Mouse (Mus musculus): ENCODE measurements around the gene Gm10563. TPM values are rescaled to one million over a fixed set of nuclear protein-coding genes. Genes with fewer than 3 reads are reported as not detected.

Gene Gm10563
- not detected in 2 replicates for polyA plus RNA-seq (2015; fragmentation: Nextera tagmentation; extraction: Ambion mirVana)

DNA sequence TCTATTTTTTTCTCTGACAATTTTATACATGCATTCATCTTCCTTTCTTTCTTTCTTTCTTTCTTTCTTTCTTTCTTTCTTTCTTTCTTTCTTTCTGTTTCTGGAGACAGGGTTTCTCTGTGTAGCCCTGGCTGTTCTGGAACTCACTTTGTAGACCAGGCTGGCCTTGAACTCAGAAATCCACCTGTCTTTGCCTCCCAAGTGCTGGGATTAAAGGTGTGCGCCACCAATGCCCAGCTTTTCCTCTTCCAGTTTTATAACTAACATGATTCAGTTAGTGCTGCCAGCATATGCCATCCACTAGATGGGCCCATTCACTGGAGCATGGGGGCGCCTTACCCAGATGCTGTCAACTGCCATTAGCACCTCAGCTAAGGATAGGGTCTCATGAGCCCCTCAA lies at the start of gene Gm10563:
Gene Gm10563, minus strand, starts transcription at position 101 of the 400 bp plus-strand sequence.

DNA sequence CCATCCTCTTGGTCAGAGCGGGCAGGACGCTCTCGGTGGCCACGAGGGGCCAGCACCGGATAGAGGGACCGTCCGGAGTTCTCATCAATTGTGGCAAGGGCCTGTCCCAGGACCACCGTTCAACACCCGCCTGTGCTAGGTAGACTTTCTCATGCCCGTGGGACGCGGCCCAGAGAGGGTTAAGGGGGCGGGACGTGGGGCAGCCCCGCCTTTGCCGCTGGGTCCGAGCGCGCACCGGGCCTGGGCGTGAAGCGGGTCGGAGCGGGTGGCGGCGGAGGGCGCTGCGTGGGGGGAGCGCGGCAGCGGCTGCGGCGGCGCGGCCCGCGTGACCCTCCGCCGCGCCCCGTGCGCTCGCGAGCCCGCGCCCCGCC lies 48.9 kb upstream of the Gm10563 start, which contains the start of gene Fndc10:
Gene Fndc10, plus strand, starts transcription at position 232 of the 371 bp plus-strand sequence.

DNA sequence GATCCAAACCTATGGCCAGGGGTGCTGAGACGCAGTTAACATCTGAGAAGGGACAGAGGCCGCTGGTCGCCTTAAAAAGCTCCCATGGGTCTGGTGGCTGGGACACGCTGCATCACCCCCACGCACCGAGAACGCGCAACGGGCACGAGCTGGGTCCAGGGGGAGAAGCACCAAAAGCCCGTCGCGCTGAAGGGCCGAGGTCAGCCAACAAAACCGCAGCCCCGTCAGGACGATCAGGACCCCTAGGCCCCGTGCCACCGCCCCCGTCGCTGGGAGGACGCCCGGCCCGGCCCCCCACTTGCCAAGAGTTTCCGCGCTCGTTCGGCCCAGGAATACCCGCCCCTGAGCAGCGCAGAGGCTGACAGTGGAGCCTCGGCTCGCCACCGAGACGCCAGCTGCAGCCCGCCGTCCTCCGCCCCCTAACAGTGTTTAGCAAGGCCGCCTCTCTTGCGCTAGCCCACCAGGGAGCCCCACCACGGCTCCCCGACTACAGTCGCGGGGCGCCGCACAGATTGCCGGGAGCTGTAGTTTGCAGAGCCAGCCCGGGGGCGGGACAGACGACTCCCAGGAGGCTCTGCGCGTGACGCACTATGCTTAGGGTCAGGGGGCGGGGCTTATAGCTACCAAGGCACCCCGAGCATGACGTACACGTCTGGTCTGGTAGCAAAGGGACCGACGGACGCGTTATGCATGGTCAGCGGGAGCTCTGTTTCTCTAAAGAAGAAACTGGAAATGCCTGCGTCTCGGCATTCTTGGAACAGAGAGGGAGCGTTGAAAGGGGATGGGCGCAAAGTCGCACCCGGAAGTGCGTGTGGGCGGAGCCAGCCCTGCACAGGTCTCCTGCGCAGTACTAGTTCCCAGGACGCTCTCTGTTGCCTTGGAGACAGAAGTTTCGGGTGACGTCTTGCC lies 23.7 kb upstream of the Gm10563 start, which contains the start of gene Mib2:
Gene Mib2, minus strand, starts transcription at position 510 of the 909 bp plus-strand sequence.

DNA sequence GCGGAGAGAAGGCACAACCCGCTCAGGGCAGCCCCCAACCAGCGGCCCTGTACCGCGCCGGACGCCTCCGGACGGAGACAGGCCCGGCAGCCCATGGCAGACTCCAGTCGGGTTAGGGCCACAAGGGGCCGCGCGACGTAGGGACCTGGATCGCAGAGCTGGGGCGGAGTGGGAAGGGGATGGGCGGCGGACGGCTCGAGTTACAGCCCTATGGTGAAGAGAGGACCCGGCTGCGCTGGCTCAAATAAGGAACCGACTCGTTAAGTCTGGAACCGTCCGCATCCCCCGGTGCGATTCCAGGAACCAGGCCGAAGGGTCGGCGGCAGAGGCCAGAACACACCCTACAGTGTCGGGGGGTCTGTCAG lies 7.9 kb upstream of the Gm10563 start, which contains the start of gene Mmp23:
Gene Mmp23, minus strand, starts transcription at position 299 of the 365 bp plus-strand sequence.

DNA sequence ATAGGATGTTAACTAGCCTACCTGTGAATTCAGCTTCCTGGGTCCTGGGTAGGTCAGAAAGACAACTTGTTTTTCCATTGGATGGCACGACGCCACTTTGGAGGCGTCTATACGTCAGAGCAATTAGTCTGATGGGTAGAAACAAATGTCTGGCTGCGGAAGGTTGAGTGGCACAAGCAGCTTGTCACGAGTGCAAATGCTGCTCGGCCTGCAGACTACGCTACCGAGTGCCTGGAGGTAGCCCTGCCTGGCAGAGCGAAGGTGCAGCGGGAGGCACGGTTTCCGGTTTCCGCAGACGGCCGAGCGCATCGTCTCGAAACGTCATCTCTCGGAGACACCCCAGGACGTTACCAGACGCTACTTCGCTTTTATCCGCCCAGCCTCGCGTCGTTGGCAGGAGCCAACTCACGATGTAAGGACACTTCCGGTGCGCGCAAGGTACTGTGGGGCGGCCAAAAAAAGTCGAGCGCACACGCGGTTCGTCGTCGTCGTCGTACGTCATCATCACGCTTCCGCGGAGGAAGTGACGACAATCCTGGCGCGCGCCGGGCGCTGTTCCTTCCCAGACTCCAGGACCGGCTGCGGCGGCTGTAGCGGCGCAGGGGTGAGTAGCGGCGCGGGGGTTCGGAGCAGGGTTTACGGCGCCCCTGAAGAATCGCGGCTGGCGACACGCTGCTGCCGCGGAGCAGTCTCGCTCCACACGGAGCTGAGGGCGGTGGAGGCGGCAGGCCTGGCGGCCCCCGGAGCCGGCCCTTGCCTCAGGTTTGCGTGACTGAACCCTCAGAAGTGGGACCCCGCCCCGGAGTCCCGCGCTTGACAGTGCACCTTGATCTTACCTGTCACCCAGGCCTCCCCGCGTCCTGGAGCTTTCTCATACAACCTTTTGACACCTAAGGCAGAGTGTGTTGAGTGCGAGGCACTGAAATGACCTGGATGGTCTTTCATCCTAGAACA lies 20.6 kb downstream of the Gm10563 start, which contains the start of gene Cdk11b:
Gene Cdk11b, plus strand, starts transcription at position 517 of the 954 bp plus-strand sequence.

DNA sequence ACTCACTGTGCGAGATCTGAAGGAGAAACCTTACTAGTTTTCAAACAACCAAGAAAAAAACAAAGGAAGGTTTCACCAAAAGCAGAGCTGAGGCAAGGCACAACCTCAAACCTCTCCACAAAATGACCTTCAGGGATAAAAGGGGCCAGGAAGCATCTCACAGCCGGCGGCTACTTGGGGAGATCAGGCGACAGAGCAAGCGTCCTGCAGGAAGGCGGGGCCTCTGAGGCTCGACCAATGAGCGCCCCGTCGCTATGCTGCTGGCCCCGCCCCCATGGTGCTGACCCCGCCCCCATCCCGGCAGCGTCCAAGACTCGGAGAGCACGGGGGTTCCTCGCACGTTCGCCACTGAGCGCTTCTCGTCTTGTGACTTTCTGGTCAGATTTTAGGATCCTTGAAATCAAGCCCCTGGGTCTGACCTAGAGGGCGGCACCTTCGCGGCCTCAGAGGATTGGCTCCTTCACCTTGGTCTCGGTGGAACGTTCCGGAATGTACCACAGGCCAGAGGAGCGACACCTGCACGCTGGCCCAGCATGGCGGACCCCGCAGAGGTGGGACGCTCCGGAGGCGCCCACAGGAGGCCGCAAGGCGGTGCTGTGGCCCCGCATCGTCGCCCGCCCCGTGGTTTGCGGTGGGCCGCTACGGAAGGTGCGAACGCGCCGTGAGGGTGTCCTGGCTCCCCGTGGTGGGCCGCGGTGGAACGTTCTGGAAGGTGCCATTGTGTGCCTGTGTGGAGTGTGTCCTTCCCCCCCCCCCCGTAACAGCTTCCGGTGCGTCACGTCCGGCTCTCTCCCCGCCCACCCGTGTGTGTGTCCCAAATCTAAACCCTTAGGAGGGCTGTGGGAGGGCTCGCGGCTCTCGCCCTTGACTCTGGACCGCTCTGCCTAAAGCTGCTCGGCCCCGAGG lies 43.9 kb downstream of the Gm10563 start, which contains the start of gene Slc35e2:
Gene Slc35e2, plus strand, starts transcription at position 326 of the 906 bp plus-strand sequence.

Other genes with a start within 250 kb of the Gm10563 start
- 0.23 and 0.33 TPM in 2 replicates for gene Gabrd, start 247.3 kb downstream of the Gm10563 start, polyA plus RNA-seq (2015; fragmentation: Nextera tagmentation; extraction: Ambion mirVana)
- 5.1 and 5.9 TPM in 2 replicates for gene Cfap74, start 236.2 kb downstream of the Gm10563 start, polyA plus RNA-seq (2015; fragmentation: Nextera tagmentation; extraction: Ambion mirVana)
- 0.45 and 1.1 TPM in 2 replicates for gene Tmem52, start 176.3 kb downstream of the Gm10563 start, polyA plus RNA-seq (2015; fragmentation: Nextera tagmentation; extraction: Ambion mirVana)
- 1,042 and 1,084 TPM in 2 replicates for gene Gnb1, start 154.0 kb downstream of the Gm10563 start, polyA plus RNA-seq (2015; fragmentation: Nextera tagmentation; extraction: Ambion mirVana)
- gene Nadk, start 83.0 kb downstream of the Gm10563 start, polyA plus RNA-seq (2015; fragmentation: Nextera tagmentation; extraction: Ambion mirVana): 56.6 and 58.5 TPM in 2 replicates
- 11.4 and 12.9 TPM in 2 replicates for gene Slc35e2, start 44.0 kb downstream of the Gm10563 start, polyA plus RNA-seq (2015; fragmentation: Nextera tagmentation; extraction: Ambion mirVana)
- 58.3 and 62.0 TPM in 2 replicates for gene Cdk11b, start 20.6 kb downstream of the Gm10563 start, polyA plus RNA-seq (2015; fragmentation: Nextera tagmentation; extraction: Ambion mirVana)
- gene Mmp23, start 8.0 kb upstream of the Gm10563 start, polyA plus RNA-seq (2015; fragmentation: Nextera tagmentation; extraction: Ambion mirVana): 14.1 and 17.6 TPM in 2 replicates
- gene Mib2, start 23.8 kb upstream of the Gm10563 start, polyA plus RNA-seq (2015; fragmentation: Nextera tagmentation; extraction: Ambion mirVana): 47.2 and 56.0 TPM in 2 replicates
- 35.0 and 37.4 TPM in 2 replicates for gene Fndc10, start 48.9 kb upstream of the Gm10563 start, polyA plus RNA-seq (2015; fragmentation: Nextera tagmentation; extraction: Ambion mirVana)
- gene Ssu72, start 59.4 kb upstream of the Gm10563 start, polyA plus RNA-seq (2015; fragmentation: Nextera tagmentation; extraction: Ambion mirVana): 168 and 177 TPM in 2 replicates
- 44.7 and 52.1 TPM in 2 replicates for gene Tmem240, start 89.4 kb upstream of the Gm10563 start, polyA plus RNA-seq (2015; fragmentation: Nextera tagmentation; extraction: Ambion mirVana)
- gene Atad3a, start 115.7 kb upstream of the Gm10563 start, polyA plus RNA-seq (2015; fragmentation: Nextera tagmentation; extraction: Ambion mirVana): 68.6 and 78.0 TPM in 2 replicates
- gene Vwa1, start 129.3 kb upstream of the Gm10563 start, polyA plus RNA-seq (2015; fragmentation: Nextera tagmentation; extraction: Ambion mirVana): 32.3 and 34.3 TPM in 2 replicates
- 1.4 and 2.4 TPM in 2 replicates for gene Tmem88b, start 140.5 kb upstream of the Gm10563 start, polyA plus RNA-seq (2015; fragmentation: Nextera tagmentation; extraction: Ambion mirVana)
- gene Ankrd65, start 145.0 kb upstream of the Gm10563 start, polyA plus RNA-seq (2015; fragmentation: Nextera tagmentation; extraction: Ambion mirVana): not detected in 2 replicates
- 309 and 322 TPM in 2 replicates for gene Mrpl20, start 157.5 kb upstream of the Gm10563 start, polyA plus RNA-seq (2015; fragmentation: Nextera tagmentation; extraction: Ambion mirVana)
- 81.5 and 90.5 TPM in 2 replicates for gene Ccnl2, start 167.1 kb upstream of the Gm10563 start, polyA plus RNA-seq (2015; fragmentation: Nextera tagmentation; extraction: Ambion mirVana)
- gene Aurkaip1, start 185.9 kb upstream of the Gm10563 start, polyA plus RNA-seq (2015; fragmentation: Nextera tagmentation; extraction: Ambion mirVana): 162 and 166 TPM in 2 replicates
- 42.9 and 43.1 TPM in 2 replicates for gene Mxra8, start 194.3 kb upstream of the Gm10563 start, polyA plus RNA-seq (2015; fragmentation: Nextera tagmentation; extraction: Ambion mirVana)
- 30.4 and 32.0 TPM in 2 replicates for gene Dvl1, start 202.0 kb upstream of the Gm10563 start, polyA plus RNA-seq (2015; fragmentation: Nextera tagmentation; extraction: Ambion mirVana)
- gene Tas1r3, start 218.0 kb upstream of the Gm10563 start, polyA plus RNA-seq (2015; fragmentation: Nextera tagmentation; extraction: Ambion mirVana): 0.21 and 0.23 TPM in 2 replicates
- 26.1 and 30.4 TPM in 2 replicates for gene Cptp, start 224.0 kb upstream of the Gm10563 start, polyA plus RNA-seq (2015; fragmentation: Nextera tagmentation; extraction: Ambion mirVana)
- 45.7 and 52.0 TPM in 2 replicates for gene Ints11, start 224.1 kb upstream of the Gm10563 start, polyA plus RNA-seq (2015; fragmentation: Nextera tagmentation; extraction: Ambion mirVana)
- gene Pusl1, start 246.4 kb upstream of the Gm10563 start, polyA plus RNA-seq (2015; fragmentation: Nextera tagmentation; extraction: Ambion mirVana): 59.1 and 69.2 TPM in 2 replicates
- 41.3 and 47.0 TPM in 2 replicates for gene Acap3, start 246.4 kb upstream of the Gm10563 start, polyA plus RNA-seq (2015; fragmentation: Nextera tagmentation; extraction: Ambion mirVana)

Data from neural tube, postnatal 0 days (tissue).